Mouse (Mus musculus) megakaryocyte-erythroid progenitor cell, adult 5 weeks (primary cell): ENCODE data around the gene Fermt3. TPM values are rescaled to one million over a fixed set of nuclear protein-coding genes. Genes with fewer than 3 reads are reported as not detected.

Source experiments
- polyA plus RNA-seq: library from polyadenylated mRNA; stranded (reverse); fragments of >175 nt; gene quantifications from 2 replicates; pipeline ENCODE4 v1.2.3, GENCODE M21; 2012

Fermt3 gene
- polyA plus RNA-seq = 645 and 679 TPM in 2 replicates

DNA sequence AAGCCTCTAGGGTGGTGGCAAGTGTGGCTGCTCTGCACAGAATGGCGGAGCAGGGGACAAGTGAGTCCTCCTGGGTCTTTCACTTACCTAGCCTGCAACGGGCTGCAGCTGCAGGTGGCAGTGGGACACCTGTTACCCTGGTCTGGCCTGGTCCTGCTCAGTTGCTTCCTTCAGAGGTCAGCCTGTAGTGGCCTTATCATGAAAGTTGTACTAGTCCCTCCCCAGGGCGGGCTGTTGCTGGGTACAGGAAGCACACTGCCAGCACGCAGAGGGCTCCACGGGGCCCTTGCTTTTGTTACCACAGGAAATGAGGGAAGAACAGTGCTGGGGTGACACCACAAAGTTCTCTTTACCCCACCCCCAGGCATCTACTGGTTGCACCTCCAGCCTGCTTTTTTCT lies at the start of gene Fermt3:
Fermt3 (minus strand) TSS at position 279 of the 400 bp plus-strand sequence.

GRCm38 (mm10) chr19:7056248-7057087 lies 37.2 kb upstream of the Fermt3 start, which contains the start of gene Macrod1:
TSS of gene Macrod1 (plus strand) at chr19:7056810.

DNA sequence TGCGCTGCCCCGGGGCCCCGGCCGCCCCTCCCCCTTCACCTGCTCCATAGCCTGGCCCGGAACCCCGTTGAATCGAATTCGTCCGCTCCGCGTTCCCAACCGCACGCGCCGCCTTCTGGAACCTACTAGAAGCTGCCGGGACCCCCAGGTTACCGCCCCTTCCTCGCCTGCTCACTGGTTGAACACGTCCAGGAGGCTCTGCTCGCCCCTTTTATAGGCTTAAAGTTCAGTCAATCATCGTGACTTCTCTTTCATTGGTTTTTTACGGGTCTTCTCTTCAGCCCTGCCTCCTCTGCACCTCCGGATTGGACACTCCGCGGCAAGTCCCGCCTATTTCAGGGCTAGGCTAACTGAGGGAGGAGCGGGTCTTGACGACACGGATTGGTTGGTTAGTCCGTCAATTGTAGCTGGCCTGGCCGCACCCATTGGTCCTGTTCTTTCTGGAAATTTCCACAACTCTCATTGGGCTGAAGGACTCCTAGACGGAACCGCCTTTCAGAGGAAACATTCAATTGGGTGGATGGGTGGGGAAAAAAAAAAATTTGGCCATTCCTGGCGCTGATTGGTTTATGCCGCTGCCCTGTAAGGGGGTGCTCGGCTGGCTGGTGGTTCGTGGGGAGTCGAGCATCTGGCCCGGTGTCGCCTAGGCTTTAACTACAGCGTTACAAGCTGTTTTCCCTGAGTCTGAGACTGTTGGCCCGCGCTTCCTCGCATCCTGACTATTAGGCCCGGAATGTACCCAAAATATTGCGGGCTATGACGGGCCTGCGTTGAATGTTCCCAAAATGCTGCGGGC lies 20.8 kb upstream of the Fermt3 start, which contains the start of gene Stip1:
Stip1 (minus strand) TSS at position 127 of the 796 bp plus-strand sequence.

DNA sequence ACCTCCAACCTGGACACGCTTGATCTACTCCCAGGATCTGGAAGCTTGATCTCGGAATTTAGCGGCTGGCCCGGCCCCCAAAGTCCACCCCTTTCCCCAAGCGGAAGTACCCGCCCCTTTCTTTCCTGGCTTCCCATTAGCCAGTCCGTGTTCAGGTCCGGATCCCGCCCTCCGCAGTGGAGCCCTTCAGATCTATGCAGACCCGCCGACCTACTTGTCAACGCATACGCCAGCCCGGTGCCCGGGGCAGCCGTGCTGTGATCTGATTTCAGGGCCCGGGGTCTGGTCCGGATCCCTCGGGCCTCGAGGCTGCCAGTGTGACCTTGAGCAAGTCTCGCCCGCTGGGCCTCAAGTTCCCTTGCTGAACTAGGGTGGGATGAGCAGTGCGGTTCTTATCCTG lies 23.3 kb downstream of the Fermt3 start, which contains the start of the genes Nudt22 and Trpt1:
Nudt22 (minus strand) TSS at position 112 of the 400 bp plus-strand sequence.
Trpt1 (plus strand) TSS at position 126 of the 400 bp plus-strand sequence.

DNA sequence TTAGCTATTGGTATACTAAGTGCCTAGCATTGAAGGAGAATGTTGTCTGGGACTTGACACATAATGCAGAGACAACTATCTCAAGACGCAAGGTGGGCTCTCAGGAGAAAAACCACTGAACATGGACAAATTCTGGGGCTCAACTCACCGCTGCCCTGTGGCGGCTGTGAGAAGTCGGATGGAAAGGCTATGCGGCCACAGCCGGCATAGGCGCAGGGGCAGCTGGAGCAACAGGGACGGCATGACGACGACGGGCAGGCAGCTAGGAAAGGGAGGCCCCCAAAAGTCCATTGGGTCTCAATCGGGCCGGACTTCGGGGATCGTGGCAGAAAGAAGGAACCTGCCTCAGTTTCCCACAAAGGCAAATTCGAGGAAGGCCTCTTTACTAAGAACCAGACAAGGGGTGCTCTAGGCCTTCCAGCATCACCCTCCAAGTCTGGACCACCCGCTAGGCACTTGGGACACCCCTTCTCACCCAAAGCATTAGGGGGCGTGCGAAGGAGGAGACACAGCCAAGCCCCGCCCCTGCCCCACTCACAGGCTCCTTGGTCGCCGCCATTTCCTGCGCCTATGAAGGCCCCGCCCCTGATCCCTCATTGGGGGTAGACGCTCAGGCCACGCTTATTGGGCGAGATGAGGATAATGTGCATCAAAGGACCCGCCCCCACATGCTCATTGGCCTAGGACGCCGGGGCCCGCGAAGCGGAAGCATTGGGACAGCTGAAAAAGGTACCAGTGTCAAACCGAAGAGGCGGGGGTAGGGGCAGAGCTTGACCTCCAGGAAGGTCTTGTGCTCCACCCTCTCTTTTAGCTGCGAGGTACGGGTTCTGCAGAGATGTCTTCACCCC lies 27.0 kb downstream of the Fermt3 start, which contains the start of gene Dnajc4:
Dnajc4 (minus strand) TSS at position 562 of the 848 bp plus-strand sequence.

GRCm38 (mm10) chr19:6987061-6987903 lies 32.0 kb downstream of the Fermt3 start, which contains the start of gene Vegfb:
TSS of gene Vegfb (minus strand) at chr19:6987651.

DNA sequence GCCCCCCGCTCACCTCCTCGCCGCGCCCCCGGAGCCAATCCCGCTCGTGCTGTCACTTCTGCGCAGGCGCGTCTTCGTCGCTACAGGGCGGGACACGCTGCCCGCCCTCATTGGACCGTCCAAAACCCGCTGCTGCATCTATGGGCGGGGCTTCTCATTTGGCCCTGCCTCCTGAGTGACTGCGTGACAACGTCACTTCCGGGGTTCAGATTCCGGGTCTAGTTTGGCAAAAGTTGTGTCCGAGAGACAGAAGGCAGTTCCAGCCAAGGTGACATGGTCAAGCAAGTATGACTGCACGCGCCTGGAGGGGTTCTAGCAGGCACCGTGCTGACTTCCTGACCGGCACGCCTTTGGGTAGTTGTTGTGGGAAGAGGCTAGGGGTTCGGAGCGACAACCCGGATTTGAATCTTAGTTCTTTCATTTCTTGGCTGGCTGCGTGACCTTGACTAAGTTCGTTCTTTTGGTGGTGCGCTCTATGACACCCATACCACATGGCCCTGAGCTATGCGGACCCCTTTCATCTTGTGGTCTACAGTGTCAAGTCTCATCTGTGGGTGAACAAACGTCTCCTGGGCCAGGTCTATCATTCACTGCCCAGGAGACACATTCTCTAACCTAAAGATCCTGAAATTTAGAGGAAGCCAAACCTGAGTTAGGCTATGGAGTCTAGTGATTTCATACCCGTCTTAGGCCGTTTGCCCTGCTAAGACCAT lies 38.7 kb downstream of the Fermt3 start, which contains the start of gene Fkbp2:
Fkbp2 (minus strand) TSS at position 121 of the 713 bp plus-strand sequence.

GRCm38 (mm10) chr19:6975537-6976521 lies 43.4 kb downstream of the Fermt3 start, which contains the start of gene Plcb3:
TSS of gene Plcb3 (minus strand) at chr19:6976470.

DNA sequence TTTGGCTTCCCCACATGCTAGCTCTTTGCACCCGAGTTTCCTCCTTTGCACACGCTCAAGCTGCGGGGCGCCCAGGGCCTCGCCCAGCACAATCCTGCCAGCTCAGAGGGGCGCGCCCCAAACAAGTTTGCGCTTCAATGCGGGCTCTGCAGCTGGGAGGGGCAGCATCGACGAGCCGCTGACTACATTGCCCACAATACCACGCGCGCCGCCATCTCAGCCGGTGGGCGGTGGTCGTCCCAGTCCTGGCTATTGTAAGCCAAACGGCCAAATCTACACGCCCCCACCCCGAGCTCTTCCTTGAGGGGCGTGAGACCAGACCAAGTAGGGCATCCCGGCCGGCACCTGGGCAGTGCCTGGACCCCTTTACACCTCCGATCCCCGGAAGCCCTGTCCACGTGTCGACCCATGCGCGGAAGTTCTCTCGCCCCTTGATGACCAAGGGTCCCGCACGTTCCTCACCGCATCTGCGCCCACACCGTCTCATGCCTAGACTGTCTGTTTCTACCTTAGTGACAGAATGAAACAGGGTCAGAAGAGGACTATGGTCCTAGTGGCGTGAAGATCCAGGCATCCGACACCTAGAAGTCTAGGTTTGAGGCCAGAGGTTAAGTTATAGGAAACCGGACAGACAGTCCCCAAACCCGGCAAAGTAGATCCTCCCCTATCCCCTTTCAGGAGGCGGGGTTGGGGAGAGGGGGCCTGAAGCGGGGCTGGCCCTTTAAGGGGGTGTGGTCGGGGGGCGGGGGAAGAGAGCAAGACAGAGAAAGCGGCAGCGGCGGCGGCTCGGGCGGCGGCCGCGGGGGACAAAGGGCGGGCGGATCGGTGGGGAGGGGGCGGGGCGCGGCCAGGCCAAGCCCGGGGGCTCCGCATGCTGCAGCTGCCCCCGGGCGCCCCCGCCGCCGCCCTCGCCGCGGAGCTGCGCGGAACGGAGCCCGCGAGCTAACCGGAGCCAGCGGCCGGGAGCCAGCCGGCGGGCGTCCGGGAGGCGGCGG lies 44.8 kb downstream of the Fermt3 start, which contains the start of gene Ppp1r14b:
Ppp1r14b (plus strand) TSS at position 758 of the 995 bp plus-strand sequence.

Other genes starting within 250 kb of the Fermt3 start
- 33.4 and 34.4 TPM in 2 replicates for gene Rps6ka4, start 178.8 kb downstream of the Fermt3 start, polyA plus RNA-seq
- gene Ccdc88b, start 161.3 kb downstream of the Fermt3 start, polyA plus RNA-seq = 90.5 and 124 TPM in 2 replicates
- gene Trmt112, start 109.8 kb downstream of the Fermt3 start, polyA plus RNA-seq = 198 and 202 TPM in 2 replicates
- 539 and 682 TPM in 2 replicates for gene Prdx5, start 109.4 kb downstream of the Fermt3 start, polyA plus RNA-seq
- 55.6 and 62.2 TPM in 2 replicates for gene Esrra, start 97.7 kb downstream of the Fermt3 start, polyA plus RNA-seq
- 0.43 TPM in 1 of 2 replicates, not detected in the other for gene Catsperz, start 94.1 kb downstream of the Fermt3 start, polyA plus RNA-seq
- gene Kcnk4, start 85.0 kb downstream of the Fermt3 start, polyA plus RNA-seq = 0.02 TPM in 2 replicates
- 87.8 and 89.7 TPM in 2 replicates for gene Bad, start 77.6 kb downstream of the Fermt3 start, polyA plus RNA-seq
- gene Gpr137, start 77.0 kb downstream of the Fermt3 start, polyA plus RNA-seq = 59.4 and 67.4 TPM in 2 replicates
- 492 and 511 TPM in 2 replicates for gene Ppp1r14b, start 44.5 kb downstream of the Fermt3 start, polyA plus RNA-seq
- 25.3 and 36.0 TPM in 2 replicates for gene Plcb3, start 43.0 kb downstream of the Fermt3 start, polyA plus RNA-seq
- gene Fkbp2, start 39.0 kb downstream of the Fermt3 start, polyA plus RNA-seq = 373 and 400 TPM in 2 replicates
- 105 and 119 TPM in 2 replicates for gene Vegfb, start 31.8 kb downstream of the Fermt3 start, polyA plus RNA-seq
- gene Dnajc4, start 26.9 kb downstream of the Fermt3 start, polyA plus RNA-seq = 18.0 and 21.8 TPM in 2 replicates
- gene Nudt22, start 23.4 kb downstream of the Fermt3 start, polyA plus RNA-seq = 14.0 and 16.0 TPM in 2 replicates
- 1.1 and 1.7 TPM in 2 replicates for gene Trpt1, start 23.3 kb downstream of the Fermt3 start, polyA plus RNA-seq
- 123 and 137 TPM in 2 replicates for gene Stip1, start 20.5 kb upstream of the Fermt3 start, polyA plus RNA-seq
- 87.5 and 120 TPM in 2 replicates for gene Macrod1, start 37.3 kb upstream of the Fermt3 start, polyA plus RNA-seq
- gene Flrt1, start 86.3 kb upstream of the Fermt3 start, polyA plus RNA-seq = 0.02 TPM in 1 of 2 replicates, not detected in the other
- gene Otub1, start 186.8 kb upstream of the Fermt3 start, polyA plus RNA-seq = 113 and 121 TPM in 2 replicates
- gene Cox8a, start 198.1 kb upstream of the Fermt3 start, polyA plus RNA-seq = 338 and 372 TPM in 2 replicates
- 36.6 and 37.8 TPM in 2 replicates for gene Naa40, start 221.7 kb upstream of the Fermt3 start, polyA plus RNA-seq
- gene Rcor2, start 247.9 kb upstream of the Fermt3 start, polyA plus RNA-seq = 26.1 and 39.6 TPM in 2 replicates